Mouse (Mus musculus): ENCODE results near the gene Tmc3. TPM values are rescaled to one million over a fixed set of nuclear protein-coding genes. Genes with fewer than 3 reads are reported as not detected.

The Tmc3 gene
- polyA plus RNA-seq, 1 experiment from 2014 or later = 0.33 TPM

- WGBS = 14% methylated on average over 11 of the region's 11 CpGs
These were observed 46.5 kb downstream of the Tmc3 start for GRCm38 (mm10) chr7:83631073-83631827.

GRCm38 (mm10) chr7:83631828-83632681 is 47.3 kb downstream of the Tmc3 start, which contains the start of gene Stard5:
Gene Stard5, plus strand, starts transcription at chr7:83631959.
- ATAC-seq = peak; percentile 99
- Histone ChIP-seq H3K4me1 (ENCODE audit: control insufficient read depth, insufficient read depth, low read depth, low read length) (peaks cover 11% of the 10 kb centered on the region; the same call in 1 of the 2 replicates), H3K9me3 (ENCODE audit: control insufficient read depth, low read length) (no peaks in the 10 kb centered on the region), H3K9ac (ENCODE audit: low read depth, low read length) (peak within 1 kb of the TSS; percentile 77), H3K36me3 (ENCODE audit: control insufficient read depth, insufficient read depth, low read length) (no peaks in the 10 kb centered on the region), H3K4me3 (ENCODE audit: low read length) (peak within 1 kb of the TSS; percentile 68), H3K27ac (ENCODE audit: low read depth, low read length) (peak within 1 kb of the TSS; percentile 81), H3K27me3 (replicated peaks; ENCODE audit: control insufficient read depth, insufficient read depth, low read length) (no peaks in the 10 kb centered on the region), H3K4me2 (ENCODE audit: low read length) (peak within 1 kb of the TSS; percentile 56)
- WGBS = under 1% methylated on average over 35 of the region's 35 CpGs

More at GRCm38 (mm10) chr7:83631073-83631827, 46.5 kb downstream of the Tmc3 start:
- Histone ChIP-seq H3K4me2 (ENCODE audit: low read length) (peak overlapping the region; percentile 56), H3K4me3 (ENCODE audit: low read length) (peak overlapping the region; percentile 68), H3K9ac (ENCODE audit: low read depth, low read length) (peak overlapping the region; percentile 77), H3K27ac (ENCODE audit: low read depth, low read length) (peak overlapping the region; percentile 81), H3K9me3 (ENCODE audit: control insufficient read depth, low read length) (no peaks in the 10 kb centered on the region), H3K27me3 (replicated peaks; ENCODE audit: control insufficient read depth, insufficient read depth, low read length) (no peaks in the 10 kb centered on the region), H3K36me3 (ENCODE audit: control insufficient read depth, insufficient read depth, low read length) (no peaks in the 10 kb centered on the region), H3K4me1 (ENCODE audit: control insufficient read depth, insufficient read depth, low read depth, low read length) (peaks cover 11% of the 10 kb centered on the region; the same call in 1 of the 2 replicates)
- ATAC-seq = peak; percentile 81

GRCm38 (mm10) chr7:83632682-83633120 is 48.0 kb downstream of the Tmc3 start:
- WGBS = 59% methylated on average over 6 of the region's 6 CpGs
- Histone ChIP-seq H3K27ac (ENCODE audit: low read depth, low read length) (no peak overlapping the region), H3K27me3 (replicated peaks; ENCODE audit: control insufficient read depth, insufficient read depth, low read length) (no peaks in the 10 kb centered on the region), H3K4me3 (ENCODE audit: low read length) (peak overlapping the region; percentile 68; the same call in 1 of the 2 replicates), H3K4me1 (ENCODE audit: control insufficient read depth, insufficient read depth, low read depth, low read length) (peaks cover 11% of the 10 kb centered on the region; the same call in 1 of the 2 replicates), H3K9ac (ENCODE audit: low read depth, low read length) (no peak overlapping the region; the same call in 1 of the 2 replicates), H3K36me3 (ENCODE audit: control insufficient read depth, insufficient read depth, low read length) (no peaks in the 10 kb centered on the region), H3K9me3 (ENCODE audit: control insufficient read depth, low read length) (no peaks in the 10 kb centered on the region), H3K4me2 (ENCODE audit: low read length) (peak overlapping the region; percentile 56)
- no peak for ATAC-seq

GRCm38 (mm10) chr7:83633856-83634255 is 49.1 kb downstream of the Tmc3 start:
- WGBS = 95% methylated on average over 6 of the region's 6 CpGs
- H3K27ac ChIP-seq (ENCODE audit: low read depth, low read length) = no peak overlapping the region
- no peaks in the 10 kb centered on the region for H3K36me3 ChIP-seq (ENCODE audit: control insufficient read depth, insufficient read depth, low read length)
- H3K27me3 ChIP-seq (replicated peaks; ENCODE audit: control insufficient read depth, insufficient read depth, low read length) = no peaks in the 10 kb centered on the region
- no peak overlapping the region for H3K4me2 ChIP-seq (ENCODE audit: low read length)
- H3K4me3 ChIP-seq (ENCODE audit: low read length) = no peak overlapping the region
- no peak for ATAC-seq
- no peak overlapping the region for H3K9ac ChIP-seq (ENCODE audit: low read depth, low read length)
- no peaks in the 10 kb centered on the region for H3K9me3 ChIP-seq (ENCODE audit: control insufficient read depth, low read length)
- H3K4me1 ChIP-seq (ENCODE audit: control insufficient read depth, insufficient read depth, low read depth, low read length) = peaks cover 11% of the 10 kb centered on the region; the same call in 1 of the 2 replicates

GRCm38 (mm10) chr7:83635726-83636125 is 51.0 kb downstream of the Tmc3 start:
- no peak overlapping the region for H3K4me3 ChIP-seq (ENCODE audit: low read length)

GRCm38 (mm10) chr7:83636425-83636824 is 51.7 kb downstream of the Tmc3 start:
- no peaks in the 10 kb centered on the region; the same call in 1 of the 2 replicates for H3K36me3 ChIP-seq (ENCODE audit: control insufficient read depth, insufficient read depth, low read length)
- 87% methylated on average over 8 of the region's 8 CpGs for WGBS
- no peak overlapping the region for H3K4me3 ChIP-seq (ENCODE audit: low read length)
- H3K9me3 ChIP-seq (ENCODE audit: control insufficient read depth, low read length) = no peaks in the 10 kb centered on the region
- no peak overlapping the region for H3K27ac ChIP-seq (ENCODE audit: low read depth, low read length)
- no peak overlapping the region for H3K9ac ChIP-seq (ENCODE audit: low read depth, low read length)
- peaks cover 5% of the 10 kb centered on the region; the same call in 1 of the 2 replicates for H3K4me1 ChIP-seq (ENCODE audit: control insufficient read depth, insufficient read depth, low read depth, low read length)
- ATAC-seq = no peak
- no peaks in the 10 kb centered on the region for H3K27me3 ChIP-seq (replicated peaks; ENCODE audit: control insufficient read depth, insufficient read depth, low read length)
- H3K4me2 ChIP-seq (ENCODE audit: low read length) = no peak overlapping the region

More at GRCm38 (mm10) chr7:83635726-83636125, 51.0 kb downstream of the Tmc3 start:
- WGBS = 67% methylated on average over 2 of the region's 2 CpGs
- Histone ChIP-seq H3K27me3 (replicated peaks; ENCODE audit: control insufficient read depth, insufficient read depth, low read length) (no peaks in the 10 kb centered on the region), H3K36me3 (ENCODE audit: control insufficient read depth, insufficient read depth, low read length) (no peaks in the 10 kb centered on the region; the same call in 1 of the 2 replicates), H3K9ac (ENCODE audit: low read depth, low read length) (no peak overlapping the region), H3K4me2 (ENCODE audit: low read length) (no peak overlapping the region), H3K27ac (ENCODE audit: low read depth, low read length) (no peak overlapping the region), H3K4me1 (ENCODE audit: control insufficient read depth, insufficient read depth, low read depth, low read length) (peaks cover 10% of the 10 kb centered on the region; the same call in 1 of the 2 replicates), H3K9me3 (ENCODE audit: control insufficient read depth, low read length) (no peaks in the 10 kb centered on the region)
- no peak for ATAC-seq

GRCm38 (mm10) chr7:83637781-83638583 is 53.3 kb downstream of the Tmc3 start:
- H3K4me3 ChIP-seq (ENCODE audit: low read length) = no peak overlapping the region
- WGBS = 88% methylated on average over 8 of the region's 8 CpGs
- H3K9ac ChIP-seq (ENCODE audit: low read depth, low read length) = no peak overlapping the region
- ATAC-seq = no peak
- no peaks in the 10 kb centered on the region for H3K9me3 ChIP-seq (ENCODE audit: control insufficient read depth, low read length)
- H3K27ac ChIP-seq (ENCODE audit: low read depth, low read length) = no peak overlapping the region
- no peaks in the 10 kb centered on the region; the same call in 1 of the 2 replicates for H3K36me3 ChIP-seq (ENCODE audit: control insufficient read depth, insufficient read depth, low read length)
- H3K27me3 ChIP-seq (replicated peaks; ENCODE audit: control insufficient read depth, insufficient read depth, low read length) = no peaks in the 10 kb centered on the region
- no peaks in the 10 kb centered on the region for H3K4me1 ChIP-seq (ENCODE audit: control insufficient read depth, insufficient read depth, low read depth, low read length)
- H3K4me2 ChIP-seq (ENCODE audit: low read length) = no peak overlapping the region

GRCm38 (mm10) chr7:83639084-83639483 is 54.4 kb downstream of the Tmc3 start:
- no peaks in the 10 kb centered on the region for H3K4me1 ChIP-seq (ENCODE audit: control insufficient read depth, insufficient read depth, low read depth, low read length)
- H3K27ac ChIP-seq (ENCODE audit: low read depth, low read length) = no peak overlapping the region
- no peak for ATAC-seq
- H3K9me3 ChIP-seq (ENCODE audit: control insufficient read depth, low read length) = no peaks in the 10 kb centered on the region
- H3K4me2 ChIP-seq (ENCODE audit: low read length) = no peak overlapping the region
- no peak overlapping the region for H3K9ac ChIP-seq (ENCODE audit: low read depth, low read length)
- no peak overlapping the region for H3K4me3 ChIP-seq (ENCODE audit: low read length)
- no peaks in the 10 kb centered on the region for H3K27me3 ChIP-seq (replicated peaks; ENCODE audit: control insufficient read depth, insufficient read depth, low read length)
- WGBS = 86% methylated on average over 3 of the region's 3 CpGs
- no peaks in the 10 kb centered on the region; the same call in 1 of the 2 replicates for H3K36me3 ChIP-seq (ENCODE audit: control insufficient read depth, insufficient read depth, low read length)
